Mouse (Mus musculus): Measurements from ENCODE around the gene Frmd6. TPM values are rescaled to one million over a fixed set of nuclear protein-coding genes. Genes with fewer than 3 reads are reported as not detected.

The Frmd6 gene
- total and polyA plus RNA-seq, 3 experiments, result 2.5 to 4.5 (median 3.5) TPM

DNA sequence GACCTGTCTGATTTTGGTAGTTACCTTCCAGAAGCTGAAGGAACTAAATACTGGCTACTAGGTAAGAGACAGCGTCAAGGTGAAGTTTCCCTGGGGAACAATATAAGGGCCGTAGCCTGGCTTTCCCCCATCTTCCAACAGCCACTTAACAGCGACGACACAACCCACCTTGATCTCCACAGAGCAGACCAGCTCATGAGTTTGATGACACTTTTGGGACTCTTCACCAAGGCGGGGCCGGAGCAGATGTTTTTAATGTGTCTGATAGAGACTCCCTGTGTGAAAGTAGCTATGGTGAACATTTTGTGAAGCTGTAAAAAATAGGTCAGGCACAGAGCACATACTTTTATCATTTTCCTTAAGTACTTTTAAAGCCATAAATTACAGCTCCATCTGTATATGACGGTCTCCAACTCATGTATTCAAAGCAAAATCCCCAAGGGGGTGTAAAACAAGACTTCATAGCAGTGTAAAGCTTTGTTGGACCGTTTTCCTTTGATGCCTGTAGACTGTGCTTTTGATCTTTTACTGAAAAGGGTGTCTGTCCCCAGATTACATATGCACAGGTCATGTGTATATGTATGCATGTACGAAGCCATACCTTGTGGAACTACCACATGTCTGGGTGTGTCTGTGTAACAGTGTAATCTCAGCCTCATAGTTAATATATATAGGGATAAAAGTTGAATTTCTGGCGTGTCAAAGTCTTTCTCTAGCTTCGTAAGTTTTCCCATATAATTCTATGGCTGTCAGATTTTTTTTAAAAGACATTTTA, 24.4 kb downstream of the Frmd6 start:
- no peak for TF ChIP-seq NELFE (IDR thresholded peaks at IDR 0.05; ENCODE audit: low read depth, low read length)
- no peak for TF ChIP-seq HCFC1 (IDR thresholded peaks at IDR 0.05; ENCODE audit: low read depth, low read length)
- no peak for TF ChIP-seq POLR2AphosphoS2 (IDR thresholded peaks at IDR 0.05; ENCODE audit: low read depth, low read length)
- no peak for TF ChIP-seq PAX5 (IDR thresholded peaks at IDR 0.05; ENCODE audit: low read length)
- TF ChIP-seq CTCF (conservative IDR thresholded peaks at IDR 0.05 in 1 of 2, IDR thresholded peaks at IDR 0.05 in 1 of 2; ENCODE audit: low read depth in 2 of 2, low read length in 2 of 2), result no peak
- no peak for TF ChIP-seq MYC (IDR thresholded peaks at IDR 0.05; ENCODE audit: low read depth, low read length)
- TF ChIP-seq USF2 (conservative IDR thresholded peaks at IDR 0.05; ENCODE audit: low read depth, low read length), result no peak
- in situ Hi-C loops (cut with MboI; ENCODE audit: low pct_ligation_motif_present, low pct_unique_long_range_greater_than_20kb, low sequenced_read_pairs), result no loop called here

DNA sequence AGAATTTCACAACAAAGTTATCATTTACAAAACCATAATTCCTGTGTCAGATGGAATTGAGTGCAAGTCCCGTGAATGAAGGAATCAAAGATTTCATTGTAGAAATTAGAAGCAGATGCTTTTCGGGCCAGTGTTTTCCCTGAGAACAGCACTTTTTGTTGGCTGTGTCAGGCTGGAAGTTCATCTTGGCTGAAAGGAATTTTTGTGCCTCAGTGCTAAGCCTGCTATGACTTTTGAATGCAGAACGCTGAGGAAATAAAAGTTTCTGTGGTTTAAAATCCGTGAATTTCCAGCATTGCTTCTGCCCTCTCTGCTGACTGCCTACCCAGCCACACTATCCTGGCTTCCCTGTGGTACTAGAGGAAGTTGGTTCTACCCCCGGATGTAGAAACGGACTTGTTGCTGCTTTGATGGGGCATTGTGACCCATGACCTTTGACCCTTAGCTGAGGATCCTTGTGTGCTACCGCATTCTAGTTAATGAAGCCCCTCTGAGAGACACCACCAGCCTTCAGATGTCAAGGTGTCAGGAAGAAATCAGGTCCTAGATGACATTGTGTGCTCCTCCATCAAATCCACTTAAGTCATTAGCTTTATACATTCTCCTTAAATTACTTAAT, 26.1 kb downstream of the Frmd6 start:
- H3K4me2 ChIP-seq (ENCODE audit: insufficient read depth, low read depth, poor library complexity, severe bottlenecking), result no peak overlapping the region
- H3K9me3 ChIP-seq (replicated peaks; ENCODE audit: low read length), result no peaks in the 10 kb centered on the region
- DNase-seq (ENCODE audit: extremely low read depth), result no peak
- no peak overlapping the region for H3K27ac ChIP-seq (ENCODE audit: insufficient read depth, low read depth)
- H3K4me1 ChIP-seq (ENCODE audit: control insufficient read depth in 1 of 2, insufficient read depth in 2 of 2), result peaks cover 2 to 17% of the 10 kb centered on the region in 2 experiments; a peak in 3 of 4 replicates
- H3K36me3 ChIP-seq (replicated peaks in 1 of 2; ENCODE audit: control insufficient read depth in 1 of 2, insufficient read depth in 1 of 2, low read length in 1 of 2), result no peaks in the 10 kb centered on the region
- no peak overlapping the region for H3K9ac ChIP-seq (ENCODE audit: insufficient read depth, low read depth)
- in situ Hi-C loops (cut with MboI; ENCODE audit: low pct_ligation_motif_present, low pct_unique_long_range_greater_than_20kb, low sequenced_read_pairs), result no loop called here
- no peaks in the 10 kb centered on the region for H3K27me3 ChIP-seq (replicated peaks)
- no peak overlapping the region for H3K4me3 ChIP-seq (replicated peaks in 1 of 3; ENCODE audit: low read depth in 2 of 3, low read length in 2 of 3, poor library complexity in 1 of 3)
- dilution Hi-C loops (cut with MboI; ENCODE audit: extremely low pct_ligation_motif_present, extremely low pct_unique_long_range_greater_than_20kb, low sequenced_read_pairs), result no loop called here
- TF ChIP-seq RAD21 (IDR thresholded peaks at IDR 0.05; ENCODE audit: low read depth, low read length) (no peak), ZNF384 (IDR thresholded peaks at IDR 0.05; ENCODE audit: low read depth, low read length) (no peak), MAFK (IDR thresholded peaks at IDR 0.05; ENCODE audit: insufficient replicate concordance, low read length) (no peak), MYC (IDR thresholded peaks at IDR 0.05; ENCODE audit: low read depth, low read length) (no peak)
- H3K79me2 ChIP-seq (replicated peaks; ENCODE audit: control insufficient read depth, extremely low read depth, insufficient read depth, poor library complexity, severe bottlenecking), result no peaks in the 10 kb centered on the region

More for the DNA sequence above, 24.4 kb downstream of the Frmd6 start:
- Histone ChIP-seq H3K4me2 (ENCODE audit: insufficient read depth, low read depth, poor library complexity, severe bottlenecking) (no peak overlapping the region), H3K9me3 (replicated peaks; ENCODE audit: low read length) (no peaks in the 10 kb centered on the region), H3K9ac (ENCODE audit: insufficient read depth, low read depth) (no peak overlapping the region), H3K27me3 (replicated peaks) (no peaks in the 10 kb centered on the region), H3K36me3 (replicated peaks in 1 of 2; ENCODE audit: control insufficient read depth in 1 of 2, insufficient read depth in 1 of 2, low read length in 1 of 2) (no peaks in the 10 kb centered on the region), H3K4me3 (replicated peaks in 1 of 3; ENCODE audit: low read depth in 2 of 3, low read length in 2 of 3, poor library complexity in 1 of 3) (no peak overlapping the region), H3K27ac (ENCODE audit: insufficient read depth, low read depth) (no peak overlapping the region), H3K4me1 (ENCODE audit: control insufficient read depth in 1 of 2, insufficient read depth in 2 of 2) (peaks cover 0 to 4% of the 10 kb centered on the region in 2 experiments; a peak in 2 of 4 replicates), H3K79me2 (replicated peaks; ENCODE audit: control insufficient read depth, extremely low read depth, insufficient read depth, poor library complexity, severe bottlenecking) (no peaks in the 10 kb centered on the region)
- dilution Hi-C loops (cut with MboI; ENCODE audit: extremely low pct_ligation_motif_present, extremely low pct_unique_long_range_greater_than_20kb, low sequenced_read_pairs), result no loop called here
- no peak for DNase-seq (ENCODE audit: extremely low read depth)

DNA sequence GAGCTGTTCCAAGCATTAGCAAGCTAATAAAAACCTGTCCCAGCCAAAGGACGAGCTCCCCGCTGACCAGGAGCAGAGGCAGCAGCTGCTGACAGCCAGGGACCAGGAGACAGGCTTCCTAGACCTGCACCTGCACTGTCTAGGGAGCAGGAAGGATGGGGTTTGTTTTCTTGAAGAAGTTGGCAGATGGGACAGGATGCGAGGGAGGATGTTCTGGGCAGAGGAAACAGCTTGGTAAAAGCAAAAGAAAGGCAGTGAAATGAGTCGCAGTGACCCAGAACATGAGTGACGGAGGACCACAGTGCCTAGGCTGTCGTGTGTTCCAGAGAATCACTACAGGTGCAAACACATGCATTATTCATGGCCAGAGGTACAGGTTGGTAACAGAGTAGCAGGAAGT, 27.7 kb downstream of the Frmd6 start:
- TF ChIP-seq TBP (conservative IDR thresholded peaks at IDR 0.05; ENCODE audit: low read depth, low read length) (no peak), JUN (IDR thresholded peaks at IDR 0.05; ENCODE audit: insufficient read depth, low read depth, low read length) (no peak), MXI1 (IDR thresholded peaks at IDR 0.05; ENCODE audit: low read depth, low read length) (no peak), ZMIZ1 (IDR thresholded peaks at IDR 0.05; ENCODE audit: low read depth, low read length) (no peak), SMC3 (IDR thresholded peaks at IDR 0.05; ENCODE audit: low read depth, low read length) (no peak), MEF2A (IDR thresholded peaks at IDR 0.05; ENCODE audit: borderline replicate concordance, low read depth, low read length) (no peak)
- dilution Hi-C loops (cut with MboI; ENCODE audit: extremely low pct_ligation_motif_present, extremely low pct_unique_long_range_greater_than_20kb, low sequenced_read_pairs), result no loop called here
- Histone ChIP-seq H3K27ac (ENCODE audit: insufficient read depth, low read depth) (no peak overlapping the region), H3K36me3 (replicated peaks in 1 of 2; ENCODE audit: control insufficient read depth in 1 of 2, insufficient read depth in 1 of 2, low read length in 1 of 2) (no peaks in the 10 kb centered on the region), H3K9ac (ENCODE audit: insufficient read depth, low read depth) (no peak overlapping the region), H3K4me1 (ENCODE audit: control insufficient read depth in 1 of 2, insufficient read depth in 2 of 2) (peaks cover 2 to 17% of the 10 kb centered on the region in 2 experiments; a peak in 3 of 4 replicates), H3K27me3 (replicated peaks) (no peaks in the 10 kb centered on the region), H3K4me3 (replicated peaks in 1 of 3; ENCODE audit: low read depth in 2 of 3, low read length in 2 of 3, poor library complexity in 1 of 3) (no peak overlapping the region), H3K9me3 (replicated peaks; ENCODE audit: low read length) (no peaks in the 10 kb centered on the region), H3K79me2 (replicated peaks; ENCODE audit: control insufficient read depth, extremely low read depth, insufficient read depth, poor library complexity, severe bottlenecking) (no peaks in the 10 kb centered on the region), H3K4me2 (ENCODE audit: insufficient read depth, low read depth, poor library complexity, severe bottlenecking) (no peak overlapping the region)
- DNase-seq (ENCODE audit: extremely low read depth), result no peak
- in situ Hi-C loops (cut with MboI; ENCODE audit: low pct_ligation_motif_present, low pct_unique_long_range_greater_than_20kb, low sequenced_read_pairs), result no loop called here
